Mouse (Mus musculus): ENCODE results near the gene Fam117a.

- TF ChIP-seq POLR2A (IDR thresholded peaks at IDR 0.05; ENCODE audit: borderline replicate concordance, extremely low read depth, low read depth, low read length) (no peak), CTCF (IDR thresholded peaks at IDR 0.05; ENCODE audit: insufficient read depth, low read length) (no peak)
Observed at GRCm38 (mm10) chr11:95401568-95401967, 64.8 kb downstream of the Fam117a start.
